Mouse (Mus musculus) forebrain, embryonic 16.5 days (tissue): ENCODE measurements around the gene Zmiz1. TPM values are rescaled to one million over a fixed set of nuclear protein-coding genes. Genes with fewer than 3 reads are reported as not detected.

ENCODE experiments used
- ATAC-seq: fragments of 200-750 bp; cut with Nextera tagmentation; 2 replicates; pipeline ENCODE4 v1.8.0; 2017; ENCODE audit warnings: mild to moderate bottlenecking, moderate library complexity
- H3K27ac ChIP-seq: fragments of 300-500 bp; sonication (generic); 2 replicates; pipeline ENCODE4 v1.5.1; 2014; ENCODE audit warnings: low read length, control low read depth
- H3K27me3 ChIP-seq: fragments of 300-500 bp; sonication (generic); replicated peaks from 2 replicates; pipeline ENCODE4 v1.6.1; 2014; ENCODE audit warnings: low read length; ENCODE audit not compliant: control insufficient read depth, insufficient read depth
- H3K36me3 ChIP-seq: fragments of 300-500 bp; sonication (generic); 2 replicates; pipeline ENCODE4 v1.6.1; 2014; ENCODE audit not compliant: control insufficient read depth, insufficient read depth
- H3K4me1 ChIP-seq: fragments of 300-500 bp; sonication (generic); replicated peaks from 2 replicates; pipeline ENCODE4 v1.6.1; 2014; ENCODE audit warnings: low read length; ENCODE audit not compliant: control insufficient read depth, insufficient read depth
- H3K4me2 ChIP-seq: fragments of 300-500 bp; sonication (generic); 2 replicates; pipeline ENCODE4 v1.6.1; 2014; ENCODE audit warnings: mild to moderate bottlenecking, low read length, control low read depth
- H3K4me3 ChIP-seq: fragments of 300-500 bp; sonication (generic); replicated peaks from 2 replicates; pipeline ENCODE4 v1.5.1; 2014; ENCODE audit warnings: mild to moderate bottlenecking, low read length, control low read depth
- H3K9ac ChIP-seq: fragments of 300-500 bp; sonication (generic); replicated peaks from 2 replicates; pipeline ENCODE4 v1.6.1; 2014; ENCODE audit warnings: low read depth, low read length, control low read depth
- H3K9me3 ChIP-seq: fragments of 300-500 bp; sonication (generic); 2 replicates; pipeline ENCODE4 v1.6.1; 2016; ENCODE audit warnings: low read length; ENCODE audit not compliant: control insufficient read depth
- WGBS: fragments of 180-500 bp; shearing (Covaris S2); extraction: QIAGEN DNeasy Blood & Tissue Kit; methylation state at CpG from one replicate; pipeline ENCODE4 v1.1.7; 2014; 5-methylcytosine and 5-hydroxymethylcytosine counted together
- polyA plus RNA-seq: library from polyadenylated mRNA; unstranded; fragments of >200 nt; fragmentation: Nextera tagmentation; extraction: Ambion mirVana; gene quantifications from 2 replicates; pipeline ENCODE4 v1.2.1, GENCODE M21; 2015

The Zmiz1 gene
- polyA plus RNA-seq, 1 experiment from 2014 or later = 56.6 TPM

GRCm38 (mm10) chr14:25587487-25588001 is 128.6 kb downstream of the Zmiz1 start:
- Histone ChIP-seq H3K27ac (peak overlapping the region; percentile 98), H3K27me3 (no peaks in the 10 kb centered on the region), H3K4me1 (peaks cover 66% of the 10 kb centered on the region), H3K4me2 (peak overlapping the region; percentile 38), H3K9ac (peak overlapping the region; percentile 44), H3K9me3 (no peaks in the 10 kb centered on the region), H3K36me3 (no peaks in the 10 kb centered on the region), H3K4me3 (no peak overlapping the region)
- peak; percentile 58 for ATAC-seq
- 0% methylated on average over 6 of the region's 6 CpGs for WGBS

- peak overlapping the region; percentile 98 for H3K27ac ChIP-seq
- peak overlapping the region; percentile 44 for H3K9ac ChIP-seq
- 38% methylated on average over 2 of the region's 2 CpGs for WGBS
- no peaks in the 10 kb centered on the region for H3K27me3 ChIP-seq
- no peak for ATAC-seq
- no peaks in the 10 kb centered on the region for H3K36me3 ChIP-seq
- H3K4me2 ChIP-seq = no peak overlapping the region
- no peaks in the 10 kb centered on the region for H3K9me3 ChIP-seq
- peaks cover 66% of the 10 kb centered on the region for H3K4me1 ChIP-seq
- H3K4me3 ChIP-seq = no peak overlapping the region
These were observed 129.2 kb downstream of the Zmiz1 start for GRCm38 (mm10) chr14:25588156-25588555.

- H3K9ac ChIP-seq = no peak overlapping the region
- peak overlapping the region; percentile 98; the same call in 1 of the 2 replicates for H3K27ac ChIP-seq
- no peak overlapping the region for H3K4me2 ChIP-seq
- H3K27me3 ChIP-seq = no peaks in the 10 kb centered on the region
- peaks cover 70% of the 10 kb centered on the region for H3K4me1 ChIP-seq
- H3K9me3 ChIP-seq = no peaks in the 10 kb centered on the region
- H3K36me3 ChIP-seq = no peaks in the 10 kb centered on the region
- 58% methylated on average over 16 of the region's 16 CpGs for WGBS
- no peak for ATAC-seq
- no peak overlapping the region for H3K4me3 ChIP-seq
These were observed 130.3 kb downstream of the Zmiz1 start for GRCm38 (mm10) chr14:25588946-25589937.

- WGBS = 67% methylated on average over 4 of the region's 5 CpGs
- no peaks in the 10 kb centered on the region for H3K27me3 ChIP-seq
- H3K9me3 ChIP-seq = no peaks in the 10 kb centered on the region
- no peak for ATAC-seq
- H3K27ac ChIP-seq = no peak overlapping the region
- H3K4me1 ChIP-seq = peaks cover 58% of the 10 kb centered on the region
- H3K36me3 ChIP-seq = no peaks in the 10 kb centered on the region
- no peak overlapping the region for H3K4me2 ChIP-seq
- no peak overlapping the region for H3K4me3 ChIP-seq
- no peak overlapping the region for H3K9ac ChIP-seq
These were observed 132.0 kb downstream of the Zmiz1 start for GRCm38 (mm10) chr14:25591000-25591399.

- 90% methylated on average over 1 of the region's 1 CpGs for whole genome bisulfite sequencing
- no peaks in the 10 kb centered on the region for H3K9me3 ChIP-seq
- no peak for ATAC-seq
- H3K4me3 ChIP-seq = no peak overlapping the region
- no peaks in the 10 kb centered on the region for H3K36me3 ChIP-seq
- no peak overlapping the region for H3K27ac ChIP-seq
- no peak overlapping the region for H3K9ac ChIP-seq
- H3K4me1 ChIP-seq = peaks cover 54% of the 10 kb centered on the region
- no peak overlapping the region for H3K4me2 ChIP-seq
- no peaks in the 10 kb centered on the region for H3K27me3 ChIP-seq
These were observed 132.4 kb downstream of the Zmiz1 start for GRCm38 (mm10) chr14:25591426-25591825.

GRCm38 (mm10) chr14:25592522-25592921 is 133.5 kb downstream of the Zmiz1 start:
- Histone ChIP-seq H3K9me3 (no peaks in the 10 kb centered on the region), H3K4me3 (no peak overlapping the region), H3K4me1 (peaks cover 43% of the 10 kb centered on the region), H3K36me3 (no peaks in the 10 kb centered on the region), H3K4me2 (no peak overlapping the region), H3K27ac (no peak overlapping the region), H3K9ac (no peak overlapping the region), H3K27me3 (no peaks in the 10 kb centered on the region)
- no peak for ATAC-seq
- 48% methylated on average over 6 of the region's 6 CpGs for WGBS

- no peak for ATAC-seq
- Histone ChIP-seq H3K36me3 (no peaks in the 10 kb centered on the region), H3K4me3 (no peak overlapping the region), H3K4me1 (peaks cover 30% of the 10 kb centered on the region), H3K9ac (no peak overlapping the region), H3K27ac (peak overlapping the region; percentile 57; the same call in 1 of the 2 replicates), H3K9me3 (no peaks in the 10 kb centered on the region), H3K27me3 (no peaks in the 10 kb centered on the region), H3K4me2 (no peak overlapping the region)
- WGBS = 62% methylated on average over 8 of the region's 8 CpGs
These were observed 134.9 kb downstream of the Zmiz1 start for GRCm38 (mm10) chr14:25593876-25594275.

- no peak for ATAC-seq
- Histone ChIP-seq H3K27ac (peak overlapping the region; percentile 57; the same call in 1 of the 2 replicates), H3K4me1 (peaks cover 24% of the 10 kb centered on the region), H3K27me3 (no peaks in the 10 kb centered on the region), H3K4me2 (no peak overlapping the region), H3K9me3 (no peaks in the 10 kb centered on the region), H3K4me3 (no peak overlapping the region), H3K36me3 (no peaks in the 10 kb centered on the region), H3K9ac (no peak overlapping the region)
- WGBS = 59% methylated on average over 4 of the region's 4 CpGs
These were observed 135.6 kb downstream of the Zmiz1 start for GRCm38 (mm10) chr14:25594611-25595010.

- ATAC-seq = no peak
- no peak overlapping the region for H3K4me3 ChIP-seq
- H3K4me1 ChIP-seq = peaks cover 20% of the 10 kb centered on the region
- no peak overlapping the region for H3K9ac ChIP-seq
- H3K27me3 ChIP-seq = no peaks in the 10 kb centered on the region
- no peak overlapping the region for H3K4me2 ChIP-seq
- no peak overlapping the region for H3K27ac ChIP-seq
- WGBS = 76% methylated on average over 6 of the region's 6 CpGs
- no peaks in the 10 kb centered on the region for H3K36me3 ChIP-seq
- no peaks in the 10 kb centered on the region for H3K9me3 ChIP-seq
These were observed 140.0 kb downstream of the Zmiz1 start for GRCm38 (mm10) chr14:25598960-25599359.
